Mouse (Mus musculus): ENCODE measurements around the gene Zbtb44.

Zbtb44 gene

DNA sequence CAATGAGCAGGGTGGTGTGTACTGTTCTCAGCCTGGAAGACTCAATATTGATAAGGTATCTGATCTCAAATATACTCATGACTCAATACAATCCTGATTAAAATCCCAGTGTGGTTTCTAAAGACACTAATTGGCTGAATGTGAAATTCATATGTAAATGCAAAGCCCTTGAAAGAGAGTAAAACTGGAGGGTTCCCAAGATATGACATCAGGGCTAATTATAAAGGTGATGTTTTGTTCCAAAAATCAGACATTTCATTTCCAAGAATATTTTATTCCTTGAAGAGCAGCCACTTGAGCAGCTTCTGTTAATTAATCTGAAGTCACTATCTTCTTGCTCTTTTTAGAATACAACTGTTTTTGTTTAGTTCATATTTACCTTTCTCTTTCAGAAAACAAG lies 85.1 kb downstream of the Zbtb44 start:
- DNase-seq (ENCODE audit: low read depth, low spot score), result no peak

DNA sequence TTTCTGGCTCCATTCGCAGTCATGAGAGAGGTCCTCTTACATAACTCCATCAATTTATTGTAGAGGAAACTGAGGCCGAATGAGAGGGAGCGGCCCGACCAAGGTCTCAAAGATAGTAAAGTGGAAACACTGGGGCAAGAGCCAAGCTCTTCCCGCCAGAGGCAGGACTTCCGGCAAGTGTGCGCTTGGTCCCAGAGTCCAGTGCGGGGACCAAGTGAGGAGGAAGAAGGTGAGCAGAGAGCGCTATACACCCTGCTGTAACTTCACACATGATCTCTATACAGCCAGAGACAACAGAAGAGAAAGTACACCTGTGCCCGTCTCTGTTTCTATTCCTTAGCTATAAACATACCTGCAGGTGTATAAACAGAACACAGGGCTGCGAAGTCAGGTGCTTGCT lies 86.6 kb downstream of the Zbtb44 start:
- peak; percentile 36 for DNase-seq (ENCODE audit: low read depth, low spot score)

DNA sequence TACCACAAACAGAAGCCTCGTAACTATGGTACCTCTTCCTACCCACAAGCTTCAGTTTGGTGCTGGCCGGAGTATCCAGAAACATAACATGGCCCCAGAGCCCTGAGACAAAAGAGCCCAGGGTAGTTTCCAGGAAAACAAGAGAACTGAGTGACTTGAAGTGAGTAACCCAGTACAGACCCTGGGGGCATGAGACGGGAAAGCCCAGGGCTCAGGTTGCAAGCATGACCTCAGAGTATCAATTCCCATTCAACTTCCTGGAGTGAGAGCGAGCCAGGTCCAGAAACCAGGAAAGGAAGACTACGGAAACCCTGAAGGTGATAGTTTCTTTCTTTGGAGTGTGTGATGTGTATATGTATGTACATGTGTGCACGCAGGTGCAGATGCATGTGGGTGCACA lies 87.0 kb downstream of the Zbtb44 start:
- peak; percentile 93 for DNase-seq (ENCODE audit: low read depth, low spot score)

DNA sequence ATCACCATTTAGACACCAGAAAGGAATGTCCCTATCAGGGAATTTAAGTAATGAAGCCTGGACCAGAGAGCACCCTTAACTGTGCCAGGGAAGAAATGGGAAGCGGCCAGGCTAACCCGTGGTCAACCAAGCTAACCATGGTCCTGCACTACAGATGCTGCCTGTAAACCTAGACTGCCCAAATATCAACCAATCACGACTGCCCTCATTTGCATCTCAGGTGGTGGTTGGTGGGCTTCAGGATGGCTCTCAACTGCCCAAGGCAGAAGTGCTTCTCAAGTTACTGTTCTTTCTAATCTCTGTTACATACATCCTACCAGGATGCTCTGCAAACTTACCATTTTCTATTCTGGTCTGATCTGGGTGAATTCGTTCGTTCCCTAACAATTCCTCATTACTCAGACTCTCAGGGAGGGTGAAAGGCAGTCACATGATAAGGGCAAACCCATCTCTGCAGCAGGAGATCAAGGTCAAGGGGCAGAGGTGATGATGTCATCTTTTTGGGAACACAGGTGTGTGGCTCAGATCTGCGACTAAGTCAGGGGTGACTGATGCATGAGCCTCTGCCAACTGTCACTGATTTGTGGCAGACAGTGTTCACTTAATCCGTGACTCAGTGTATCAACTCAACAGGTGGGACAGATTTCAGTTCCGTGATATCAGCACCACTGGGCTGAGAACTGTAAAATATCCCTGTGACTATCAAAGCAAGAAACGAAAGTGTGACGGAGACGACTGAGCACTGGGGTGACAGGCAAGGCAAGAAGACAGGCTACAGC lies 88.3 kb downstream of the Zbtb44 start:
- peak; percentile 84 for DNase-seq (ENCODE audit: low read depth, low spot score)

DNA sequence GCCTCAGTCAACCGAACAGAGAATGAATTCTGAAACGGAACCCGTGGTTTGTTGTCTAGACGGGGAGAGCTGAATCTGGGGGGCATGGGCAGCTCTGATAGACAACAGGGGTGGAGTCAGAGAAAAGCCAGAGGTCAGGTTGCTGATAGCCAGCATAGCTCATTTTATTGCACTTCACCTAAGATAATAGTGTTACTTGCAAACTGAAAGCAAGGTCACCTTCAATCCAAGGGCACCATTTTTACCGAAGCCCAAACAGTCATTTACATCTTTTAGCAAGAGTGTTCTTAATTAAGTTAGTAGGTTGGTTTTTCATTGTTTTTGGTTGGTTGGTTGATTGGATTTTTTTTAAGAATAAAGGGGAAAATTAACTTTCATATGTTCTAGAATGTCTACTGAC lies 89.0 kb downstream of the Zbtb44 start:
- peak; percentile 67 for DNase-seq (ENCODE audit: low read depth, low spot score)

DNA sequence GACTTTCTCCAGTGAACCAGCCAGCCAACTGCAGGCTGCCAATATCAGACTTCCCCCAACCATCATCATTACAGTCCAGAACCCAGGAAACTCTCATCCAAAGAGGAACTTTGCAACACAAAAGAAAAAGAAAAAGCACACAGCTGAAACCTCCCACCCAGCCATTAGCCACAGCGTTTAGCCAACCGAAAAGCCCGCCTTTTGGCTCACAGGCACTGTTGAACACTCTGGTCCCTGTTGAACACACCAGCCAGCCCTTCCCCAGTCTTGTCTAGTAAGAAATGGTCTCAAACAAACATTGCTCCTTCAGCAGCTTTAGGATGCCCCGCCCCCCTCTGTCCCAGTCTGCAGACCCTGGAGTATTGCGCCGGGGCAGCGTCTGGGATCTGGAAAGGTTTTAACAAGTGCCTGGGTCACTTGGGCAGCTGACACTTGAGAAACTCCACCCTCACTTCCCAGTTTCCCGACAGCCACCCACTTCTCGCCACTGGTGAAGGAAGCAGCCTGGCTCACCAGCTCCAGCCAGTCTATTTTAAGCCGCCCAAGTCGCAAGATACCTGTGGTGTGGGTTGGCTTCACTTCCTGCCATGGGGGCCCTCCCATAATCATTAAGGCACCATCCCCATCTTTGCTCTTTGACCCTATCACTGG lies 89.6 kb downstream of the Zbtb44 start:
- peak; percentile 91 for DNase-seq (ENCODE audit: low read depth, low spot score)

DNA sequence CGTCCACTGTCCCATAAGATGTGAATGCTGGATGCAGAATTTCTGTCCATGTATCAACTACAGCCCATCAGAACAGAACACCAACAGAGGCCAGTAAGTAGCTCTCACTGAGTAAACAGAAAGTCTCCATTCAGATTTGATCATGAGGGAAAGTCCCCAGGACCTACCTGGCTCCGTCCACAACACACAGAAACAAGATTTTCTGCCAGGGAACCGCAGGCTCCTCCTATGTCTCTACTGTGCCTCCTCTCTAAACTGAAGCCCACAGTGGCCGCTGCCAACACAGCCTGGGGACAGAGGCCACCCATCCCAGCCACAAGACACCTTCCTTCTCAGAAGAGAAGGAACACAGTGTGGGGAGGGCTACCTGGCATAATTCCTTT lies 90.1 kb downstream of the Zbtb44 start:
- DNase-seq (ENCODE audit: low read depth, low spot score), result no peak

DNA sequence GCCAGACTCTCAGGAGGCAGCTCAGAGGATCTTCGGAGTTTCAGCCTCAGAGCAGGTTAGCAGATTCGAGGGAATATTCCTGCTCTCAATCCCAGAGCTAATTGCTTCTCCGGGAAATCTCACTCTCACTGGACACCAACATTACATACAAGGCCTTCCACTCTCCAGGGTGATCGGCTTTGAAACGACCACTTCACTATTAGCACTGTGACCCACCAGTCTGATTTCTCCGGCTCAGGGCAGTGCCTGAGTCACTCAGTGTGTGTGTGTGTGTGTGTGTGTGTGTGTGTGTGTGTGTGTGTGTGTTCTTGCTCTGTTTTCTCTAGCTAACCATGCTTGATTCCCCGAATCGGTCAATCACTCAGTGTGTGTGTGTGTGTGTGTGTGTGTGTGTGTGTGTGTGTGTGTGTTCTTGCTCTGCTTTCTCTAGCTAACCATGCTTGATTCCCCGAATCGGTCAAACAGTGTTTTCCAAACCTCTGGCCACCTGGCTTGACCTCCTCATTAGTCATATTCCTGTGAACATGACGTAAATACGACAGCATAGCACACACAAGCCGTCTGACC lies 92.1 kb downstream of the Zbtb44 start:
- no peak for DNase-seq (ENCODE audit: low read depth, low spot score)

Data from ZHBTc4 (cell line).